Mouse (Mus musculus) heart, postnatal 14 days (tissue): Measurements from ENCODE around the gene Ube2ql1. TPM values are rescaled to one million over a fixed set of nuclear protein-coding genes. Genes with fewer than 3 reads are reported as not detected.

Experiments
- total RNA-seq, 2 experiments: library from RNA; stranded (reverse); gene quantifications; 2 replicates each; pipeline ENCODE4 v1.2.3; 2021

Gene Ube2ql1
- total RNA-seq, 2 experiments from 2014 or later, result 1.3 to 1.9 TPM

Other genes starting within 250 kb of the Ube2ql1 start
- 10 to 100 TPM; 35.8 to 42.0 TPM for gene Nsun2, start 206.1 kb downstream of the Ube2ql1 start, total RNA-seq
- 10 to 100 TPM; 12.2 to 13.5 TPM for gene Tent4a, start 205.3 kb downstream of the Ube2ql1 start, total RNA-seq
- gene Srd5a1, start 128.4 kb downstream of the Ube2ql1 start, total RNA-seq, result 1 to 10 TPM; 1.6 to 1.7 TPM
- 10 to 100 TPM; 25.2 to 31.3 TPM for gene Med10, start 62.5 kb upstream of the Ube2ql1 start, total RNA-seq